Mouse (Mus musculus): ENCODE measurements around the gene Psmg3.

DNA sequence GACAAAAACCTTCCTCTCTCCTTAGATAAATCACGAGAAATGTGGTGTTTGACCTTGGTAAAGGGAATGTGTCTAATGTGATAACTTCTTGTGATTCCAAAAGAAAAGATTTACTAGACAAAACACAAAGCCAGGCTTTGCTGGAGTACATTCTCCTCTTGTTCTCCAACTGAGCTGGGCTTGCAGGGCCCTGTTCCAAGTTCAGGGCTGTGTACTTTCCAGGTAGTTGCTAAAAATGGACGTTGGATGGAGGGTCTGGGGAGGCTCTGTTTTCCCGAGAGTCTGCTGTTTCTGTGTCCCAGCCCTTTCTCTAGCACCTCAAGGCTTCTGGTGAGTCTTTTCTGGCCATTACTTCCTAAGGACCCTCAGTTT lies 33.7 kb downstream of the Psmg3 start:
- TF ChIP-seq CTCF (conservative IDR thresholded peaks at IDR 0.05; ENCODE audit: insufficient read depth, insufficient read length, low read depth, low read length) (no peak), POLR2A (IDR thresholded peaks at IDR 0.05; ENCODE audit: low read depth, low read length) (no peak)

Data from kidney, adult 2 months (tissue).